Mouse (Mus musculus): ENCODE measurements around the gene 4921509C19Rik. TPM values are rescaled to one million over a fixed set of nuclear protein-coding genes. Genes with fewer than 3 reads are reported as not detected.
"Not testable (repeated sequence)": the region's sequence is repeated elsewhere in the genome, so short reads cannot be mapped to it uniquely, and the experiment has no call there.

The 4921509C19Rik gene
- polyA plus RNA-seq (2015; fragmentation: Nextera tagmentation; extraction: Ambion mirVana): not detected in 2 replicates

- not testable (repeated sequence) for ATAC-seq (ENCODE audit: insufficient number of reproducible peaks, low FRiP score, low TSS enrichment, low read depth); H3K4me3 ChIP-seq; H3K9me3 ChIP-seq; H3K4me1 ChIP-seq; H3K9ac ChIP-seq; H3K27ac ChIP-seq; H3K4me2 ChIP-seq; H3K27me3 ChIP-seq; H3K36me3 ChIP-seq
- WGBS: 81% methylated on average over 5 of the region's 5 CpGs
Measured at GRCm38 (mm10) chr2:151476053-151476452, at the start of gene 4921509C19Rik. 4921509C19Rik (minus strand) TSS chr2:151476153.

GRCm38 (mm10) chr2:151525520-151525919 lies 49.6 kb upstream of the 4921509C19Rik start:
- Histone ChIP-seq H3K4me3 (no peak overlapping the region), H3K27ac (no peak overlapping the region), H3K36me3 (peaks cover 11% of the 10 kb centered on the region; the same call in 1 of the 2 replicates), H3K4me1 (no peaks in the 10 kb centered on the region), H3K9ac (no peak overlapping the region), H3K9me3 (no peaks in the 10 kb centered on the region), H3K4me2 (no peak overlapping the region), H3K27me3 (no peaks in the 10 kb centered on the region)
- 72% methylated on average over 2 of the region's 2 CpGs for WGBS
- ATAC-seq (ENCODE audit: insufficient number of reproducible peaks, low FRiP score, low TSS enrichment, low read depth): no peak

GRCm38 (mm10) chr2:151524324-151525041 lies 48.5 kb upstream of the 4921509C19Rik start:
- H3K9ac ChIP-seq: no peak overlapping the region
- H3K27ac ChIP-seq: no peak overlapping the region
- no peaks in the 10 kb centered on the region for H3K9me3 ChIP-seq
- H3K4me3 ChIP-seq: no peak overlapping the region
- no peak for ATAC-seq (ENCODE audit: insufficient number of reproducible peaks, low FRiP score, low TSS enrichment, low read depth)
- H3K27me3 ChIP-seq: no peaks in the 10 kb centered on the region
- 67% methylated on average over 4 of the region's 4 CpGs for WGBS
- H3K4me1 ChIP-seq: no peaks in the 10 kb centered on the region
- no peak overlapping the region for H3K4me2 ChIP-seq
- peaks cover 18% of the 10 kb centered on the region; the same call in 1 of the 2 replicates for H3K36me3 ChIP-seq

GRCm38 (mm10) chr2:151519000-151519399 lies 43.0 kb upstream of the 4921509C19Rik start:
- 92% methylated on average over 2 of the region's 2 CpGs for WGBS
- H3K36me3 ChIP-seq: peaks cover 49% of the 10 kb centered on the region
- no peaks in the 10 kb centered on the region for H3K27me3 ChIP-seq
- no peaks in the 10 kb centered on the region for H3K4me1 ChIP-seq
- no peak overlapping the region for H3K4me3 ChIP-seq
- ATAC-seq (ENCODE audit: insufficient number of reproducible peaks, low FRiP score, low TSS enrichment, low read depth): no peak
- H3K4me2 ChIP-seq: no peak overlapping the region
- no peaks in the 10 kb centered on the region for H3K9me3 ChIP-seq
- H3K27ac ChIP-seq: no peak overlapping the region
- no peak overlapping the region for H3K9ac ChIP-seq

GRCm38 (mm10) chr2:151513525-151514285 lies 37.8 kb upstream of the 4921509C19Rik start:
- H3K9ac ChIP-seq: no peak overlapping the region
- no peak overlapping the region for H3K4me3 ChIP-seq
- ATAC-seq (ENCODE audit: insufficient number of reproducible peaks, low FRiP score, low TSS enrichment, low read depth): no peak
- 81% methylated on average over 3 of the region's 3 CpGs for WGBS
- H3K36me3 ChIP-seq: peaks cover 80% of the 10 kb centered on the region
- H3K9me3 ChIP-seq: no peaks in the 10 kb centered on the region
- peaks cover 3% of the 10 kb centered on the region; the same call in 1 of the 2 replicates for H3K4me1 ChIP-seq
- no peaks in the 10 kb centered on the region for H3K27me3 ChIP-seq
- no peak overlapping the region for H3K4me2 ChIP-seq
- no peak overlapping the region for H3K27ac ChIP-seq

- H3K27ac ChIP-seq: no peak overlapping the region
- peaks cover 88% of the 10 kb centered on the region for H3K36me3 ChIP-seq
- no peak for ATAC-seq (ENCODE audit: insufficient number of reproducible peaks, low FRiP score, low TSS enrichment, low read depth)
- H3K27me3 ChIP-seq: no peaks in the 10 kb centered on the region
- no peak overlapping the region for H3K4me3 ChIP-seq
- H3K9me3 ChIP-seq: no peaks in the 10 kb centered on the region
- H3K4me2 ChIP-seq: no peak overlapping the region
- no peak overlapping the region for H3K9ac ChIP-seq
- peaks cover 3% of the 10 kb centered on the region; the same call in 1 of the 2 replicates for H3K4me1 ChIP-seq
Measured at GRCm38 (mm10) chr2:151512199-151512598, 36.2 kb upstream of the 4921509C19Rik start.

- peaks cover 81% of the 10 kb centered on the region for H3K36me3 ChIP-seq
- no peak overlapping the region for H3K27ac ChIP-seq
- H3K4me2 ChIP-seq: no peak overlapping the region
- H3K4me1 ChIP-seq: no peaks in the 10 kb centered on the region
- H3K27me3 ChIP-seq: no peaks in the 10 kb centered on the region
- 71% methylated on average over 4 of the region's 4 CpGs for WGBS
- no peak for ATAC-seq (ENCODE audit: insufficient number of reproducible peaks, low FRiP score, low TSS enrichment, low read depth)
- no peak overlapping the region for H3K9ac ChIP-seq
- H3K4me3 ChIP-seq: no peak overlapping the region
- H3K9me3 ChIP-seq: no peaks in the 10 kb centered on the region
Measured at GRCm38 (mm10) chr2:151504226-151504625, 28.3 kb upstream of the 4921509C19Rik start.

GRCm38 (mm10) chr2:151500442-151501007 lies 24.6 kb upstream of the 4921509C19Rik start:
- H3K27me3 ChIP-seq: no peaks in the 10 kb centered on the region
- ATAC-seq (ENCODE audit: insufficient number of reproducible peaks, low FRiP score, low TSS enrichment, low read depth): no peak
- no peaks in the 10 kb centered on the region for H3K9me3 ChIP-seq
- H3K9ac ChIP-seq: no peak overlapping the region
- 0 out of 2 replicates have a peak, but pooled peaks cover 3% of the 10 kb centered on the region for H3K4me1 ChIP-seq
- H3K27ac ChIP-seq: no peak overlapping the region
- H3K4me3 ChIP-seq: no peak overlapping the region
- 90% methylated on average over 6 of the region's 6 CpGs for WGBS
- H3K36me3 ChIP-seq: peaks cover 79% of the 10 kb centered on the region
- H3K4me2 ChIP-seq: no peak overlapping the region

- no peaks in the 10 kb centered on the region for H3K9me3 ChIP-seq
- no peak overlapping the region for H3K4me3 ChIP-seq
- no peak overlapping the region for H3K9ac ChIP-seq
- whole genome bisulfite sequencing: 72% methylated on average over 3 of the region's 3 CpGs
- H3K27me3 ChIP-seq: no peaks in the 10 kb centered on the region
- no peak overlapping the region for H3K4me2 ChIP-seq
- no peak for ATAC-seq (ENCODE audit: insufficient number of reproducible peaks, low FRiP score, low TSS enrichment, low read depth)
- peaks cover 10% of the 10 kb centered on the region for H3K4me1 ChIP-seq
- no peak overlapping the region for H3K27ac ChIP-seq
- H3K36me3 ChIP-seq: peaks cover 61% of the 10 kb centered on the region
Measured at GRCm38 (mm10) chr2:151498358-151498757, 22.4 kb upstream of the 4921509C19Rik start.

- WGBS: under 1% methylated on average over 73 of the region's 73 CpGs
Measured at GRCm38 (mm10) chr2:151494035-151494803, 18.3 kb upstream of the 4921509C19Rik start, which contains the start of gene Nsfl1c. Nsfl1c (plus strand) TSS chr2:151494182.

GRCm38 (mm10) chr2:151486496-151486895 lies 10.5 kb upstream of the 4921509C19Rik start:
- Histone ChIP-seq H3K4me1 (no peaks in the 10 kb centered on the region), H3K9me3 (no peaks in the 10 kb centered on the region), H3K27ac (no peak overlapping the region), H3K9ac (no peak overlapping the region), H3K4me2 (no peak overlapping the region), H3K27me3 (peaks cover 3% of the 10 kb centered on the region; the same call in 1 of the 2 replicates), H3K36me3 (no peaks in the 10 kb centered on the region), H3K4me3 (no peak overlapping the region)
- ATAC-seq (ENCODE audit: insufficient number of reproducible peaks, low FRiP score, low TSS enrichment, low read depth): no peak

More at GRCm38 (mm10) chr2:151494035-151494803, 18.3 kb upstream of the 4921509C19Rik start, which contains the start of gene Nsfl1c:
- H3K27ac ChIP-seq: peak within 1 kb of the TSS; percentile 67
- no peaks in the 10 kb centered on the region for H3K27me3 ChIP-seq
- peaks cover 27% of the 10 kb centered on the region for H3K36me3 ChIP-seq
- peak within 1 kb of the TSS; percentile 74 for H3K4me2 ChIP-seq
- H3K4me3 ChIP-seq: peak within 1 kb of the TSS; percentile 98
- peak; percentile 97 for ATAC-seq (ENCODE audit: insufficient number of reproducible peaks, low FRiP score, low TSS enrichment, low read depth)
- peaks cover 10% of the 10 kb centered on the region for H3K4me1 ChIP-seq
- H3K9ac ChIP-seq: peak within 1 kb of the TSS; percentile 98
- H3K9me3 ChIP-seq: no peaks in the 10 kb centered on the region

Data from limb, embryonic 15.5 days (tissue).